Mouse (Mus musculus) forelimb bud, embryonic 11.5 days (tissue): ENCODE measurements around the gene Pinlyp.
"Not testable (repeated sequence)": the region's sequence is repeated elsewhere in the genome, so short reads cannot be mapped to it uniquely, and the experiment has no call there.

Source experiments
- DNase-seq: peaks from one replicate; pipeline ENCODE4 v3.0.0-alpha.2; 2012; ENCODE audit warnings: low read depth, low spot score

Pinlyp gene

DNA sequence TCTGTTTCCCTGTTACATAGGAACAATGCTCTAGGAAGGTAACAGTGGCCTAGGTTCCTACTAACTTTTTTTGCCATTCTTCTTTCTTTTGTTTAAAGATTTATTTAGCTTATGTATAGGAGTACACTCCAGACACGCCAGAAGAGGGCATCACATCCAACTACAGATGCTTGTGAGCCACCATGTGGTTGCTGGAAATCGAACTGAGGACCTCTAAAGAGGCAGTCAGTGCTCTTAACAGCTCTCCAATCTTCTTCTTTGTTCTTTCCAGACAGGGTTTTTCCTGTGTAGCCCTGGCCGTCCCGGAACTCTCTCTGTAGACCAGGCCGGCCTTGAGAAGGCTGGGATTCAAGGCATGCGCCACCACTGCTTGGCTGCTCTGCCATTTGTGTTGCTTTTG is 20.9 kb downstream of the Pinlyp start:
- DNase-seq: no peak

DNA sequence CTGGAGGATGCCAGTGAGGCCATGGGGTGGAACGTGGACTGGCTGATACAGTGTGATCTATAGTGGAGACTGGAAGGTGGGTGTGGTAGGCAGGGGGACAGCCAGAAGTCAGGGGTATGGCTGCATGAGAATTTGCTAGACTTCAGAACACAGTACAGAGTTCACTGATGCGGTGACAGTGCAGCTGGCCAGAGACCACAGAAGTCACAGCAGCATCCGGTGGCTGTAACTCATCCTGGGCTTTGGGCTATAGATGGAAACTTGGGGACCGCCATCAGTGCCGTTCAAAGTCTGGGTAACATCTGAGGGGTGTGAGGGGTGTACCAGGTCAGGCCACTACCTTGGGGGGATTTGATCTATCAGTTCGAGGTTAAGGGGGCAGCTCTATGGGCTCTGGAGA is 22.2 kb downstream of the Pinlyp start:
- no peak for DNase-seq

DNA sequence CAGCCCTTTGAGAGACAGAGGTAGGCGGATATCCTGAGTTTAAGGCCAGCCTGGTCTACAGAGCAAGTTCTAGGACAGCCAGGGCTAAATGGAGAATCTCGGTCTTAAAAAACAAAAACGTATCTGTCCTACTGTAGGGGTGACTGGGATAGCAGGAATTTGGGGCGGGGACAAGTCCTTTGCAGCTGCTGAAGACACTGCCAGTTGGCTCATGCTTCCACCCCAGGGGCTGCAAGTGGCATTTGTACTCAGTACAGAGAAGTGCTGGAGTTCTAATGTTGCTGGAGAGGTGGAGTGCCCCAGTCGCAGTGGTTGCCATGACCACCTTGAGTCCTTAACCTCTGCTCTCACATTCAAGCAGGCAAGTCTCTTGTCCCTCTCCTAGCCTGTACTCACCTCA is 23.1 kb downstream of the Pinlyp start:
- no peak for DNase-seq

DNA sequence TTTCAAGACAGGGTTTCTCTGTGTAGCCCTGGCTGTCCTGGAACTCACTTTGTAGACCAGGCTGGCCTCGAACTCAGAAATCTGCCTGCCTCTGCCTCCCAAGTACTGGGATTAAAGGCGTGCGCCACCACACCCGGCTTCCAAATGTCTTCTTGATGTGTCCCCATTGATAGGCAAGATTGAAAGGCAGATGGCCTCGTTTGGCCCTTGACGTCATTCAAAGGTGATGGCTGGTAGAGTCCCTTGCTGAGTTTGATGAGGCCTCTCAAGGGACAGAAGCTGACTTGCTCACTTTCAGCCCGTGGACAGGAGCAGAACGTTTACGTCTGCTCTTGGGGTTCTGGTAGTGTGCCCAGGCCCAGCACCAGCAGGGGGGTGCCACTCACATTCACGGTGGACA is 25.9 kb downstream of the Pinlyp start:
- DNase-seq: not testable (repeated sequence)

DNA sequence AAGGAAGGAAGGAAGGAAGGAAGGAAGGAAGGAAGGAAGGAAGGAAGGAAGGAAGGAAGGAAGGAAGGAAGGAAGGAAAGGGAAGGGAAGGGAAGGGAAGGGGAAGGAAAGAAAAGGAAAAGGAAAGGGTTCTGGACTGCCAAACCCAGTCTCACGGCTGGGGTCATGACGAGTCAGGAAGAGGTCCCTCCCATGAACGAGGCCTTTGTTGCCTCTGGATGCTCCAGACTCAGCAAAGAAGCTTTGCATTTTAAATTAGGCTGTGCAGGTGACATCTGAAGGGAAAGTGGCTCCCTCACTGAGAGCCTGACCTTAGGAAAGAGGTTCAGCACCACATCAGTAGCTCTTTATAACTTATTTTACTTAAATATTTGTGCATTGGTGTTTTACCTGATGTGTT is 26.8 kb downstream of the Pinlyp start:
- no peak for DNase-seq

DNA sequence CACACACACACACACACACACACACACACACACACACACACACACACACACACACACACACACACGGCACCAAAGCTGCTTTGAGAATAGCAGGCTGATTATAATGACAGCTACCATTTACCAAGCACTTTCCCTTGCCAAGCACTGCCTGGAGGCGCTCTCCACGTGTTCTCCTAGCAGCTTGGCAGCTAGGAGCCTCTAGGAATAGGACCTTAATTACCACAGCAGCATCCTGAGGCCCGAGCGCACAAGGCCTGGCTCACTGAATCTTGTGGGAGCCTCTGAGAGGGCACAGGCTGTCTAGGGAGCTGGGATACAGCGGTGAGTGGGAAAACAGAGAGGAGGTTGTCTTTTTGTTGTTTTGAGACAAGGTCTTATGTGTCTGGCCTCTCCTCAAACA is 28.3 kb downstream of the Pinlyp start:
- no peak for DNase-seq

DNA sequence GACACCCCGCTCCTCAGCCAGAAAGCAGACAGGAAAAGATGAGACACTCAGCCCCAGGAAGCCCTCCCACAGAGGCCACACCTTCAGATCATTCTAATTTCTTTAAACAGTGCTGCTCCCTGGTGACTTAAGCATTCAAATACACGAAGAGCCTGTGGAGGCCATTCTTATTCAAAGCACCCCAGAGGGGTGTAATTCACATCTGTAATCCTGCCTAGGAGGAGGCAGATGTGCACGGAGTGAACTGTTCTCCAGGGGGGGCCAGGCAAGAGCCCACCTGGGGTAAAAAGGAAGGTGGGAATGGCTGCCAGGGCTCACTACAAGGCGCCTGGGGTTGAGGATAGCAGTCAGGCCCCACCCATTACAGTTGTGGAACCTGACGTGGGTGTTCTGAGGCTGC is 28.8 kb downstream of the Pinlyp start:
- no peak for DNase-seq

DNA sequence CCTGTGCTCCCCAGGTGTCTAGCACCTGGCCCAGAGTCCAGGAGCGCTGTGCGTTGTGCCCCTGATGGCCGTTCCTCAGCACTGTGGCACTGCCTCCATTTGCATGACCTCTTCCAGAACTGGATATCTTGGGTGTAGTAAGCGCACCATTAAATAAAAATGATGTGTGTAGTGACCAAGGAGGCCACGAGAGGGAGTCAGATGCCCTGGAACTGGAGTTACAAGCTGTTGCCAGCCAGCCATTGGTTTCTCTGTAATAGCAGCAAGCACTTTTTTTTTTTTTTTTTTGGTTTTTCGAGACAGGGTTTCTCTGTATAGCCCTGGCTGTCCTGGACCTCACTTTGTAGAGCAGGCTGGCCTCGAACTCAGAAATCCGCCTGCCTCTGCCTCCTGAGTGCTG is 29.6 kb downstream of the Pinlyp start:
- not testable (repeated sequence) for DNase-seq

DNA sequence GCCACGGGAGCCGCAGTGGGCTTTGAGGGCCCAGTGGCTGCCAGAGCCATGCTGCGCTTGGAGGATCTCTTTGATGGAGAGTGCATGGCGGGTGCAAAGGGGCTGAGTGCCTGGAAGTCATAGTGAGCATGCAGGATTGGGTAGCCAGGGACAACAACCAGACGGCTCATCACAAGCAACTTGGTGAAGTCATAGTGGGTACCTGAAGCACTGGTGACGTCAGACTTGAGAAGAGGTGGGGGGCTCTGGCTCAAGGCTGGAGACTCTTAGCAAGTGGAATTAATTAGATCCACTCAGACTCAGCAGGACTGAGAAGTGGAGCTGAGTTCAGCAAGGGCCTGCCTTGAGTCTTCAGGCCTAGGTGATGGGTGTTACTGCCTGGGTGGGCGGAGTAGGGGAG is 33.6 kb downstream of the Pinlyp start, which contains the start of gene AC161166.1:
Gene AC161166.1 (minus strand): TSS at position 101 of the 400 bp plus-strand sequence.
- DNase-seq: no peak

DNA sequence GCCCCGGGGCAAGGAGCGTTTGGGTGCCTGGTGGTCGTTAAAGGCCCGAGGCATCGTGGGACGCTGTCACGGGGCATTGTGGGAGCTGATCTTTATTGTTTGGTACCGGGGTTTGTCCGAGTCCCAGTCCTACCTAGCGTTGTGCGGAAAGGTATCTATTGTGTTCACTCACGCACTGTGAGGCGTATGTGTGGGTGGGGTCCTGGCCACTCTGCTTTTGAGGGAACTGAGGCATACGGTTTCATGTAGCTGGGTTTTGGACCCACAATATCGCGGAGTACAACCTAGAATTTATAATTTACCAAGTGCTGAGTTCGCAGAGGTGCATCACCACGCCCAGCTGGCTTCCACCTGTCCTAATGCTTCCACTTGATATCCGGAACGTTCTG is 38.2 kb downstream of the Pinlyp start:
- no peak for DNase-seq

DNA sequence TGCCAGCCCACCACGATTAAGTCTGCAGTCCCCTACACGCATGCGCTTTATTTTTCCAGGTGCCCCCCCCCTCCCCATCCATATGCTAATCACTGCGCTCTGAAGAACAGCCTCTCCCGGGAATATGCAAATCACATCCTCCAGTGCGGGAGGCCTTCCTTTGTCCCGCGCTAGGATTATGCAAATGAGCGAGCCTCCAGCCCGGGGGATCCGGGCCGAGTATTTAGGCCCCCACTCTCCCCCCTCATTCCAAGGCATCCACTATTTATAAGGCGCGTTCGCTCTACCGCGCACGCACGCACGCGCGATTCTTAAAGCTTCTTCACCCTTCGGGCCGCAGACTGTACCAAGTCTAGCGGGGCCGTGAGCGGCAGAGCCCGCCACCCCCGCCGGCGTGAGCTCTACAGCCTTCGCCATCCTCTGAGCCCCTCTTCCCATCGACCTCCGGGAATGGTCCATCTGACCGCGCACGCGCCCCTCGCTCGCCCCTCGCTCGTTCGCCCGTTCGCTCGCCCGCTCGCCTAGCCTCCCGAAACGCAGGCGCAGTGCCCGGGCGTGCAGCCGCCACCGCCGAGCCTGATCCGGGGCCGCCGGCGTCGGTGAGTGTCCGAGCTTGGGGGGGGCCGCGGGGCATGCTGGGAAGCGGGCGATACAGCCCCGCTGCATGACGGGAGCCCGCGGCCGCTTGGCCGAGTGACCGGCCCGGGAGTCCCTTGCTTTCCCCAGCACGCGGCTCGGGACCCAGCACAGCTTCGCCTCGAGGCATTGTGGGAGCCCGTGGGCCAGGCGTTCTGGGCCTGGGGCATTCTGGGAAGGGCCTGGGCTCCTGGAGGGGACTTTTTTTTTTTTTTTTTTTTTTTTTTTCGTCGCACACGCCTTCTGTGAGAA is 38.8 kb downstream of the Pinlyp start, which contains the start of gene Zfp428:
Gene Zfp428 (plus strand): TSS at position 169 of the 888 bp plus-strand sequence.
- DNase-seq: peak; percentile 88

DNA sequence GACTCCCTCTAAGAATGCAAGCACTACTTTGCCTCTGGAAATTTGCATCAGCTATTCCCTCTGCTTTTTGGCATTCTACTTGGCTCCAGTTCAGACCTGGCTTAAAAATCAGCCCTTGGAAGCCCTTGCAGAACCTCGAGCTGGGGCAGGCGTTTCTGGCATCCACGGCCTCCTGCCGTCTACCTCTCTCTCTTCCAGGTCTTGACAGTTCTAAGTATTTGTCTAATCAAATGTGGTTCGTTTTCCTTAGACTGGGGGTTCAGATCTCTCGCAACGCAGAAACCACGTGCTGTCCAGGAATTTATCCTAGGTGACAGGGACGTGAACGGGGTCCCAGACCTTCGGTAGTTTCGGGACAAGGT is 39.5 kb downstream of the Pinlyp start:
- DNase-seq: no peak

DNA sequence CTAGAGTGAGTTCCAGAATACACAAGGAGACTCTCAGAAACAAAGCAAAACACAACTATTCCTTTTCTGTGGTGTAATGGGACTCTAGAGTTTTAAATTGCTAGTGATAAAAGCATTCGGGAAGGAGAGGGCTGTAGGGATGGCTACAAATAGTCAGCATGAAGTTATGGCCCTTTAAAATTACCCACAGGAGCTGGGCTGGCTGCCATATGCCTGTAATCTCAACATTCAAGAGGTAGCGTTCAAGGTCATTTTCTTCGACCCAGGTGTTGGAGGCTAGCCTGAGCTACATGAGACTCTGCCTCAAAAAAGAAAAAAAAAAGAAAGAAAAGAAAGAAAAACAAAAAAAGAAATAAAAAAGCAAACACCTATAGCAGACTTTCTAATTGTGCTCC is 39.9 kb downstream of the Pinlyp start:
- no peak for DNase-seq

DNA sequence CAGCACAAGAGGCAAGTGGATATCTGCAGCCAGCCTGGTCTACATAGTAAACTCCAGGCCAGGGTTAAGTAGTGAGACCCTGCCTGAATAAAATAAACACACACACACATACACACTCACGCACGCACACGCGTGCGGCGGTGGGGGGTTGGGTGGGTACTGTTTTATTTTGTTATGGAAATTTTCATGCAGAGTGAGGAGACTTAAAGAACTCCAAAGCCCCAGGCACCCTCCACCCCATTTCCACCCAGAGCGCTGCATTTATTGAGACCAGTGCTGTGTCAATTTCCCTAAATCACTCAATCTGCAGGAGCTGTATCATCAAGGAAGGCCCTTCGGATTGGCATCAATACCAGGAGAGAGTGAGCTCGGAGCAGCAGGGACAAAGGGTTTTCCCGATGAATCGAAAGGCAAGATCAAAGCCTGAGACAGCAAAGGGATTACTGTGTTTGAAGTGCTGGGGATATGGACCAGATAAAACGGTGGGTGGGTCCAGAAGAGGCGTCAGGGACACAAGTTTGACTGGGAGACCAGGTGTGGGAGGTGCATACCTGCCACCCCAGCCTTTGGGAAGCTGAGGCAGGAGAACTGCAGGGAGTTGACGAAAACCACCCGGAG is 40.4 kb downstream of the Pinlyp start:
- DNase-seq: no peak

DNA sequence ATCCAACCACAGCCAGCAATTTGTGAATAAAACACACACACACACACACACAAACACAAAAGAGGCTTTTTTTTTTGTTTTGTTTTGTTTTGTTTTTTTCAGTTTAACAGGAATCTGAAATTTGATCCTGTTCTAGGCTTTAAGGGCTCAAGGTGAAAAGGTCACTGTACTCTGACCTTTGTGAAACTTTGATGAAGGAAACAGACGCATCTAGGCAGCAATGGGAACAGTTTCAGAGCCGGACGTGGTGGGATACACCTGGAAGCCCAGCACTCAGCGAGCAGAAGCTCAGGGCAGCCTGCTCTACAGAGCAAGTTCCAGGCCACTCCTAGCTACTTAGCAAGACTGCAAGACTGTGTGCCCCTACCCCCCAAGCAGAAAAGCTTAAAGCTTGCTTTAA is 41.0 kb downstream of the Pinlyp start:
- DNase-seq: peak; percentile 40

DNA sequence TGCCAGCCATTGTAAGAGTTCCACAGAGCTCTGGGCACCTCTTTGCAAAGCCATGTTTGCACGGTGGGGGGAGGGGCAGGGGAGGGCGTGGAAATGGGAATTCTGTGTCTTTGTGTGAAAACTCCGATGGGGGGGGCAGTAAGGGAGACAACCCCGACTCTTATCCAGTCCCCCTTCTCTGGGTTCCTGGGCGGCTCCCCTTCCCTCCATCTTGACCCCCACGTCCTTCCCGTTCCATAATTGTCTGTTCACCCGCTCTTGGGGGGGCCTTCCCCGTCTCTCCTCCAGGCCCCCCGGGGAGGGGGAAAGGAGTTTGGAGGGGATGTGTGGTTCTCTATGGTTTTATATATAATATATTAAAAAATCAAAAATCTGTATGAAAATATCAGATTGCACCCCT is 41.9 kb downstream of the Pinlyp start:
- no peak for DNase-seq

DNA sequence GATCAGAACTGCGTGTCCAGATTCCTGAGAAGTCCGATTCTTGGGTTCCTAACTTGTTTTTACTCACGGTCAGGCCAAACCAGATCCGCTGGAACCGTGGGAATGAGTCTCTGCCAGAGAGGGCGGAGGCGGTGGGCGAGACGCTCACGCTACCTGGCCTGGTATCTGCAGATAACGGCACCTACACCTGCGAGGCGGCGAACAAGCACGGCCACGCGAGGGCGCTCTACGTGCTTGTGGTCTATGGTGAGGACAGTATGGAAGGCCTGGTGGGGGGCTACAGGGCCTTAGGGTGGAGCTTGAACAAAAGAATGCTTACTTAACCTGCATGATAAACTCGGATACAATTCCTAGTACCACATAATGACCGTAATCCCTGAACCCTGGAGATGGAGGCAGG is 44.4 kb downstream of the Pinlyp start:
- DNase-seq: no peak

DNA sequence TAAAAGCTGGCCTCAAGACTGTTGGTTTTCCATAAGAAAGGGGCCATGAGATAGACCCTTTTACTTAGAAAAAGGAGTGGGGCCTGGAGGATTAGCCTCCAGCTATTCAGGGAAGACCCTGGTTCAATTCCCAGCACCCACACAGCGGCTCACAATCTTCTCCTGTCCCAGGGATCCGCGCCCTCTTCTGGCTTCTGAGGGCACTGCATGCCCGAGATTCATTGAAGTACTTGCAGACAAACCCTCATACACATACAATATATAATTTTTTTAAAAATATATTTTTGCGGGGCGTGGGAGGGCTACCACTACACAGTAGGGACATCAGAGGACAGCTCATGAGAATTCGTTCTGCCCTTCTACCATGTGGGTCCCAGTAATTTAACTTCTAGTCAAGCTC is 45.0 kb downstream of the Pinlyp start:
- DNase-seq: no peak

DNA sequence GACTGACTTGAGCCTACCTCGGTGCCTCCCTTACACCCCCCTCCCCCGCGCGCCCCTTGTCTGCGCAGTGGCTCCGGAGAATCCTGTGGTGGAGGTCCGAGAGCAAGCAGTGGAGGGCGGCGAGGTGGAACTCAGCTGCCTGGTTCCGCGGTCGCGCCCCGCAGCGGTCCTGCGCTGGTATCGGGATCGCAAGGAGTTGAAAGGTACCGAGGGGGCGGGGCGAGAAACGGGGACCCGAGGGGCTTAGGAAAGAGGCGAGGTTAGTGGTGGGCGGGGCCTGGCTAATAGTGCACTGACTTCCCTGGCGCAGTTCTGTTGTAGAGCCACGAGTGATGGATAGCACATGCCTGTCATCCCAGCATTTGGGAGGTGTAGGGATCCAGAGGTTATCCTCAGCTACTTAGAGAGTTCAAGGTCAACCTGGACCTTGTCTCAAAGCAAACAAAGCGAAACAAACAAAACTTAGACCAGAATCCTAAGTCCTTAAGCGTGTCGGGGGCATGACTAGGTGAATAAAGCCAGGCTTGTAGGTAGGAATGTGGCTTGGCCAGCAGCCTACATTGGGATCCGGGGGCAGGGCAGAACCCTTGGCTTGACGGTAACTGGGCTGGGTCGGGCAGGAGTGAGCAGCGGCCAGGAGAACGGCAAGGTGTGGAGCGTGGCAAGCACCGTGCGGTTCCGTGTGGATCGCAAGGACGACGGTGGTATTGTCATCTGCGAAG is 45.9 kb downstream of the Pinlyp start:
- DNase-seq: peak; percentile 28
